Mouse (Mus musculus): ENCODE measurements around the gene Tenm2. TPM values are rescaled to one million over a fixed set of nuclear protein-coding genes. Genes with fewer than 3 reads are reported as not detected.

Tenm2 gene
- polyA plus RNA-seq, 1 experiment from 2014 or later, result 1.7 TPM

DNA sequence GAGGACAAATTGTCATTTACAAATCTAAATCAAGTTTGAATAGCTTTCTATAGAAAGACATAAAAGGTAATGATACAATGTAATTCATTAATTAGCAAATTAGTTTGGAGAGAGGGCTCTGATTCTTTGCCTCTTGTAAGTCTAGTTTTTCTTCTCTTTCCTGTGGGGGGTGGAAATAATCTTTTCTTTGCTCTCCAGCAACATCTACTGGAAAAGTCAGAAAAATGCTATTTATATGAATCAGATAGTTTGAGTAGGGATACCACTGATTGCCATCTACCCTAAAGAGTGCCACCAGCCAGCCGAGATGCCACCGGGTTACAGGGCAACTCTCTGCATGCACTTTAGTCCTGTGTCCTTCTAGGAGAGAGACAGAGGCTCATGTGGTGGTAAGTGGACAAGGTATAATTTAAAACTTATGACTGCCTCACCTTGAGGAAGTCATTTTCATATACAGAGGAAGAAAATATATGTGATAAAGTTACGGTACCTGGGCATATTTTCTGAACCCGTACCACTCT is 560.8 kb downstream of the Tenm2 start:
- WGBS, result 84% methylated on average over 4 of the region's 4 CpGs

DNA sequence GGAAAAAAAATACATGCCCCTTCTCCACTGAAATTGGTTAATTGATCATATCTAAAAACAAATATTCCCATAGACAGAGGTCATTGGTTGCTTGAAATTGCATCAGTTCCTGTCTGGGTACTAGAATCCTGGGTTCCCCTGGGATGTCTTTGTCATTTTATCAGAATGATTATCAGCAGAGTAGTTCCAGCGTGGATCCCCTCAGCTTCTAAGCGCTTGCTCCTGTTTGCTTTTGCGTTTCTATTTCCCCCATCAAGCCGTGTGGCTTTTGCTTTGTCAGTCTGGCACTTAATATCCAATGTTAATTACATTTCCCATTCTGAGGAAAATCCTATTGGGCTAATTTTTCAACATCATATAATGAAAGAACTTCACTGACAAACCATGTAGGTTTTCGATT is 561.6 kb downstream of the Tenm2 start:
- Histone ChIP-seq H3K9me3 (no peaks in the 10 kb centered on the region), H3K4me3 (no peak overlapping the region), H3K36me3 (no peaks in the 10 kb centered on the region), H3K4me1 (peaks cover 9% of the 10 kb centered on the region; the same call in 1 of the 2 replicates), H3K27me3 (ENCODE audit: insufficient read depth, poor library complexity, severe bottlenecking) (no peaks in the 10 kb centered on the region), H3K27ac (no peak overlapping the region)
- 50% methylated on average over 5 of the region's 5 CpGs for WGBS
- DNase-seq (ENCODE audit: low spot score), result no peak

More for the DNA sequence above, 560.8 kb downstream of the Tenm2 start:
- H3K36me3 ChIP-seq, result no peaks in the 10 kb centered on the region
- H3K4me3 ChIP-seq, result no peak overlapping the region
- no peak for DNase-seq (ENCODE audit: low spot score)
- no peak overlapping the region for H3K27ac ChIP-seq
- H3K9me3 ChIP-seq, result no peaks in the 10 kb centered on the region
- H3K4me1 ChIP-seq, result peaks cover 9% of the 10 kb centered on the region; the same call in 1 of the 2 replicates
- H3K27me3 ChIP-seq (ENCODE audit: insufficient read depth, poor library complexity, severe bottlenecking), result no peaks in the 10 kb centered on the region

DNA sequence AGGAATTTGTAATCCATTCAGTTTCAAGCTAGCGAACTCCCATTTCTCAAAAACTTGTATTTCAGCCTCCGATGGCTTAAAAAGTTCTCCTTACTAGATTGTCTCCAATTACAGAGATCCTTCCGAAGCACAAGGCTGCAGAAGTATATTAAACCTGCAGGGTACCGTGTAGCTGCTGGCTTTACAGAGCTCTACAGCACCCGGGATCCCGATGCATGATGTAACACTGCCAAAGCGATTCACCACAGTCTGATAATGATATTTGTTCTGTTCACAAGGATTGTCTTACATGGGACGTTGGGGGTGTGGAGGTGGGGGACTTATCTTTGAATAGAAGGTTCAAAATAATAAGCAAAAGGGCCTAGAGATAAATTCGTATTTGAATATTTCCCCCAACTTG is 564.6 kb downstream of the Tenm2 start:
- Histone ChIP-seq H3K27me3 (ENCODE audit: insufficient read depth, poor library complexity, severe bottlenecking) (no peaks in the 10 kb centered on the region), H3K4me1 (peaks cover 6% of the 10 kb centered on the region; the same call in 1 of the 2 replicates), H3K36me3 (no peaks in the 10 kb centered on the region), H3K9me3 (no peaks in the 10 kb centered on the region), H3K27ac (no peak overlapping the region), H3K4me3 (no peak overlapping the region)
- no peak for DNase-seq (ENCODE audit: low spot score)
- 85% methylated on average over 9 of the region's 9 CpGs for WGBS

DNA sequence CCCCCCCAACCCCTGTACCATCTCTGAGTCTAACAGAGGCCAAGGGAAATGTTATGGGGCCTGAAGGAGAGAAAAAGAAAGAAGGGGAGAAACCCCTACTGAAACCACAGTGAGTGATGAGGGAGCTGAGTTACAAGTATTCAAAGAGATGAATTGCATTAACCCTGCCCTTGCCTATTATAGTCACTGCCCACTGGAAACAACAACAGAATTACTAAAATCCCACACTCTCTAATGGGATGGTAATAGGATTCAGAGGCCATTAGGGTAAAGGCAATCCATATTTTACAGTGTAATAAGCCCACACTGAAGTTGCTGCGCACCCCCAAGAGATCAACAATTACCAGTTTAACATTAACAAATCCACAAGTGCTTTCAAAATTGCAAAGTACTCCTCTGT is 571.7 kb downstream of the Tenm2 start:
- DNase-seq (ENCODE audit: low spot score), result no peak
- Histone ChIP-seq H3K9me3 (no peaks in the 10 kb centered on the region), H3K4me3 (no peak overlapping the region), H3K4me1 (peaks cover 11% of the 10 kb centered on the region), H3K27ac (no peak overlapping the region), H3K36me3 (no peaks in the 10 kb centered on the region), H3K27me3 (ENCODE audit: insufficient read depth, poor library complexity, severe bottlenecking) (no peaks in the 10 kb centered on the region)
- 91% methylated on average over 1 of the region's 1 CpGs for WGBS

DNA sequence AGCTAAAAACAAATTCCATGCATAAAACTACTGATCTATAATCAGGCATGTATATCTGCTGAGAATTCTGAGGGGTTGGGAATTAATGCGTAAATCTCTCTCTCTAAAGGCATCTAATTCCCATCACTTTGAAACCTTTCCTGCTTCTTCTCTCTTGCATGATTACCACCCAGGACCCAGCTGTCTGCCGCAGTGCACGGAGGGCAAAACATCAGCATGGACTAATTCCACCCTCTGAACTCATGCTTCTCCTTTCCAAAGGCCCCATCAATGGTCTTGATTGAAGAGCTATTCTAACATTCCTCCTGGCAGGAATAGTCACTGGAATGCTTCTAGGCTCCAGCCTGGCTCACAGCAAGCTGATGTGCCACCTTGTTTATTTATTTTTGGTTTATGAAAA is 572.2 kb downstream of the Tenm2 start:
- H3K4me1 ChIP-seq, result peaks cover 11% of the 10 kb centered on the region
- 67% methylated on average over 3 of the region's 3 CpGs for WGBS
- no peaks in the 10 kb centered on the region for H3K36me3 ChIP-seq
- H3K27me3 ChIP-seq (ENCODE audit: insufficient read depth, poor library complexity, severe bottlenecking), result no peaks in the 10 kb centered on the region
- H3K9me3 ChIP-seq, result no peaks in the 10 kb centered on the region
- no peak overlapping the region for H3K27ac ChIP-seq
- DNase-seq (ENCODE audit: low spot score), result no peak
- no peak overlapping the region for H3K4me3 ChIP-seq

DNA sequence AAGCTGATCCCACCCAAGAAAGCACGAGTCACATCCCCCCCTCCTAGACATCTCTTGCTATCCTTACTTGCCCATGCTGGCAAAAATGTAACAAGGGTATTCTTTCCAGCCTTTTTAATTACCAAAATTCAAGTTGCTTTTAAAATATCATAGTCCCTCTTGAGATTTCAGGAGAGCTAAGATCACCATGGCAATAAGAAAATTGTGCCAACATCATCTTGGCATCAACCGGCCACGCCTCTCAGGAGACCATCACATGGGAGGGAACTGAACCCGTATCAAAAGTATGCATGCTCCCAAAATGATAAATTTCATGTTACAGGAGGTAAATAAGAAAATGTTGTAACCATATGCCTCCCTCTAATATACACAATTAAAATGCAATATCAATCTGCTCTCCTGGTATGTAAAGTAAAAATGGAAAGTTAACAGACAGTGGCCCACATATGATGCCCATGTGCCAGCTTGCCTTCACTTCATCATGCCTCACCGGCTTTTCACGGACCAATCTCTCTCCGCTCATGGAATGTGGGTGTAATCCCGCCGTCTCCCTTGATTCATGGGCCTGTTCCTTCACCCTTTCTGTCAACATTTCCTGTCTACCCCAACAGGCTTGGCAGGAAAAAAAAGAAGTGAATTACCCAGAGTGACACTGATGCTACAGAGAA is 582.0 kb downstream of the Tenm2 start:
- H3K9me3 ChIP-seq, result no peaks in the 10 kb centered on the region
- DNase-seq (ENCODE audit: low spot score), result no peak
- WGBS, result 86% methylated on average over 9 of the region's 9 CpGs
- no peaks in the 10 kb centered on the region for H3K36me3 ChIP-seq
- H3K27me3 ChIP-seq (ENCODE audit: insufficient read depth, poor library complexity, severe bottlenecking), result no peaks in the 10 kb centered on the region
- no peak overlapping the region for H3K4me3 ChIP-seq
- peaks cover 18% of the 10 kb centered on the region for H3K4me1 ChIP-seq
- H3K27ac ChIP-seq, result no peak overlapping the region

DNA sequence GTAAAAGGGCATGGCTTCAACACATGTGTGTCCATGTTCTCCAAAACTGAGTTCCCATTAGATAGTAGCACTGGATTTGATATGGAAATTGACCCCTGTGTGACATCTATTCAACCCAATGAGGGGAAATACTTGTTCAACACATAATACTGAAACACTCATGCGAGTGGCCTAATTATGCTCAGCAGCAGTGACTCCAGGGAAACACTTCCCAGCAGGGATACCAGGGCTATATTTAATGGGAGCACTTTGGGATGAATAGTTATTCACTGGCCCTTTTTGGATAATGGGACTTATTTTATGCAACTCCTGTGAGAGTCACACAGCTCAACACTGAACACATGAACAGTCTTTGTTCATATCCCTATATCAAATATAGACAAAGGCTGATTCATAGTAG is 588.6 kb downstream of the Tenm2 start:
- no peaks in the 10 kb centered on the region for H3K9me3 ChIP-seq
- 85% methylated on average over 1 of the region's 1 CpGs for WGBS
- H3K4me3 ChIP-seq, result no peak overlapping the region
- H3K4me1 ChIP-seq, result peaks cover 9% of the 10 kb centered on the region
- H3K27me3 ChIP-seq (ENCODE audit: insufficient read depth, poor library complexity, severe bottlenecking), result no peaks in the 10 kb centered on the region
- H3K27ac ChIP-seq, result no peak overlapping the region
- DNase-seq (ENCODE audit: low spot score), result no peak
- H3K36me3 ChIP-seq, result no peaks in the 10 kb centered on the region

DNA sequence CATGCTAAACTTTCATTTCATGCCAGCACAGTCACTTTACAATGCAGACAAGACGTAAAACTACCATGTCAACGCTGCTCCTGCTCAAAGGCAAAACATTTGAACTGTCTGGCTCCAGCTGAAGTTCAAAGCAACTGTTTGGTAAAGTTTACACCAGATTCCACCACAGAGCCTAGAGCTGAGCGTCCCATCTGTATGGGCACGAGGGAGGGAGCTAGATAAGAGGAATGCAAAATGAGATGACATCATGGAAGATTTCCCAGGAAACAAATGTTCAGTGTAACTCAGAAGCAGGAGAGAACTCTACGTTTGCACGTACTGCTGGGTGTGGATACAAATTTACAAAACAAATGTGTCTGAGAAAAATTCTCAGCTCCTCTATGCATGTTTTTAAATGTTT is 600.7 kb downstream of the Tenm2 start:
- Histone ChIP-seq H3K27me3 (ENCODE audit: insufficient read depth, poor library complexity, severe bottlenecking) (no peaks in the 10 kb centered on the region), H3K36me3 (no peaks in the 10 kb centered on the region), H3K27ac (peak overlapping the region; percentile 69; the same call in 1 of the 2 replicates), H3K4me1 (peaks cover 8% of the 10 kb centered on the region), H3K4me3 (peak overlapping the region; percentile 25), H3K9me3 (no peaks in the 10 kb centered on the region)
- WGBS, result 22% methylated on average over 6 of the region's 6 CpGs
- DNase-seq (ENCODE audit: low spot score), result no peak

DNA sequence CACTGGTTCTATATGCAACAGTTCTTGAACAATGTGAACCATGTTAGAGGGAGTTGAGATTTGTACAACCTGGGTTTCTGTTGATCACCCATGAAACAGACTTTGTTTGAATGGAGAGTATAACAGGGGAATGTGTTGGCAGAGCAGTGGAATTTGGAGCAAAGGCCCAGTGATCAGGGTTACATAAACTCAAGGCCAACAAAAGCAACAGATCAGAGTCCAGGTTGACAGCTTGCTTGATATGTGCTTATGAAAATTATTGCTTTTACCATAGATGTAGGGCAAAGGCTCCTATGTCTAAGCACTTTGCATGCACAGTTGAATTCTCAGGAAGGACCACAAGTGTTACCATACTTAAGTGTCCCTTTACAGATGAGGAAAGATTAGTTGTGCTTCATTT is 603.6 kb downstream of the Tenm2 start:
- H3K27ac ChIP-seq, result no peak overlapping the region
- H3K36me3 ChIP-seq, result no peaks in the 10 kb centered on the region
- H3K4me3 ChIP-seq, result no peak overlapping the region
- H3K27me3 ChIP-seq (ENCODE audit: insufficient read depth, poor library complexity, severe bottlenecking), result no peaks in the 10 kb centered on the region
- peaks cover 8% of the 10 kb centered on the region for H3K4me1 ChIP-seq
- no peaks in the 10 kb centered on the region for H3K9me3 ChIP-seq
- no peak for DNase-seq (ENCODE audit: low spot score)

DNA sequence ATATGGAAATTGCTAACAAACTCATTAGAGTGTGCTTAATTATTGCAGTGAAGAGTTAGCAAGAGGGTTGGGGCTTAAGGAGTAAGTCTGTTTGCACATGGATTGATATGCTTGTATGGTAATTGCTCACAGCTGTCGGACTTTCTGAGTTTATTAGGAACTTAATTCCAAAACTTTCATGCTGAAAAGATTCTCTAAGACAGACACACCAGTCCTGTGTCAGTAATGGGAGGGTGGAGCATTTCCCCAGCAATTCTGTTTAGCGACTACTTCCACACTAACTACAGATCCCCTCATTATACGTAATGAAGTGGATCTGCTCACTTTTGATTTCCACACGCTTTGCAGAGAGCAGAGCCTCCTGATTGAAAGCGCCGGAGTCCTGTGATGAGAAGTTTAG is 622.0 kb downstream of the Tenm2 start:
- Histone ChIP-seq H3K4me1 (no peaks in the 10 kb centered on the region), H3K9me3 (no peaks in the 10 kb centered on the region), H3K36me3 (no peaks in the 10 kb centered on the region), H3K4me3 (no peak overlapping the region), H3K27ac (no peak overlapping the region), H3K27me3 (ENCODE audit: insufficient read depth, poor library complexity, severe bottlenecking) (no peaks in the 10 kb centered on the region)
- no peak for DNase-seq (ENCODE audit: low spot score)
- 88% methylated on average over 6 of the region's 6 CpGs for WGBS

DNA sequence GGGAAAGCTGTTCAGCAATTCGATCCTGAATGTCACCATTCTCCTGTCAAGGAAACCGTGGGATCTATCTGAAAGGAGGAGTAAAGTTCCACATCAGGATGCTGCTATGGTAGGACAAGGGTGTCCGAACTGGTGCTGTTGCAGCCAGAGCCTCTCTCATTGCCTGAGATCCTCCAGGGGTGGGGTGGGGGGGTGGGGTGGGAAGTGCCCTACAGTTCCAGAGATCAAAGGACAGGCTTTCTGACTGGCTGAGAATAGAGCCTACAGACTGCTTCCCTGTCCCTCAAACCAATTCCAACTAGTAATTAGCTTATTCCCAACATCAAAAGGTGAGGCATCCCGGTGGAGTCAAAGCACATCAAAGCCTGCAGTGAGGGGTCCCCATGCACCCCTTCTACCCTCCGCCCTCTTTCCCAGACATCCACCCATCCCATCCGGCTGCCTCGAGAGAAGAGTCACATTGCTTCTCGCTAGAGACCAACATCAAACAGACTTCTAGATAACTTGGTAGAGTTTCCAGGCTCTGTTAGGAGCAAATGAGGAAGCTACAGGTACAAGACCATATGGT is 630.9 kb downstream of the Tenm2 start:
- H3K4me1 ChIP-seq, result no peaks in the 10 kb centered on the region

DNA sequence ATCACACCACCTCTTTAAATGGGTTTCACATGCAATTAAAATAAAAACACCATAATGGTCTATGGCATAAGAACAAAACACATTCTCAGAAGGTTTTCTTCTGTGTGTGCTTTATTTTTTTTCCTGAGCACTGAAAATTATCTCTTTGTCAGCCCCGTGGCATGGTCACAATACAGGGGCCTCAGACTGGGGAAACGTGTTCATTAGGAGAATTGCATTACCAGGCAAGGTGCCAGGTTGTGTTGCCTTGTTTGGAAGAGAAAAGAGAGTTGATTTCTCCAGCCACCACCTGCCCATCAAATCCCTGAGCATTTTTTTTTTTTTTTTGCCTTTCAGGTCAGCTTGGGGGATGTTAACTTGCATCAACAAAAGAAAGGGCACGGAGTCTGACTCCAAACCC is 631.5 kb downstream of the Tenm2 start:
- Histone ChIP-seq H3K4me3 (no peak overlapping the region), H3K36me3 (no peaks in the 10 kb centered on the region), H3K4me1 (no peaks in the 10 kb centered on the region), H3K27ac (no peak overlapping the region), H3K9me3 (no peaks in the 10 kb centered on the region), H3K27me3 (ENCODE audit: insufficient read depth, poor library complexity, severe bottlenecking) (no peaks in the 10 kb centered on the region)
- DNase-seq (ENCODE audit: low spot score), result no peak
- 59% methylated on average over 3 of the region's 3 CpGs for WGBS

More for the DNA sequence above, 630.9 kb downstream of the Tenm2 start:
- DNase-seq (ENCODE audit: low spot score), result no peak
- Histone ChIP-seq H3K9me3 (no peaks in the 10 kb centered on the region), H3K4me3 (no peak overlapping the region), H3K36me3 (no peaks in the 10 kb centered on the region), H3K27ac (no peak overlapping the region), H3K27me3 (ENCODE audit: insufficient read depth, poor library complexity, severe bottlenecking) (no peaks in the 10 kb centered on the region)
- 33% methylated on average over 8 of the region's 8 CpGs for WGBS

DNA sequence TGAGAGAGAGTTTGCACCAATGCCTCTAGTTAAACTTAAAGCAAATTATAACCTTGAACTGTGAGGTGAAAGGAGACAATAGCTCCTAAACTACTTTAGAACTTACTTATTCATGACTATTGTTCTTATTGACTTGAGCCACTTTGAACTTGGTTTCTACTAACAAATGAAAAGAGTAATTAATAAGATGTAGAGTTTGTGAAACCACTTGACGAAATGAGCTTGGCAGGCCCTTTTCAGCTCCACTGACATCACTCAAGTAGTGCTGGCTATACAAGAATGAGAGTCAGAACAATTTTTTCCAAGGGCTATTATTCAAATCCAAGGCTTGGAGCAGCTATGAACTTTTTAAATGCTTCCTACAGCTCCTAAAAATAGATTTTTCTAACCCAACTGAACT is 643.3 kb downstream of the Tenm2 start:
- 88% methylated on average over 1 of the region's 1 CpGs for WGBS
- Histone ChIP-seq H3K36me3 (no peaks in the 10 kb centered on the region), H3K4me1 (peaks cover 3% of the 10 kb centered on the region; the same call in 1 of the 2 replicates), H3K4me3 (no peak overlapping the region), H3K9me3 (no peaks in the 10 kb centered on the region), H3K27ac (no peak overlapping the region), H3K27me3 (ENCODE audit: insufficient read depth, poor library complexity, severe bottlenecking) (no peaks in the 10 kb centered on the region)
- no peak for DNase-seq (ENCODE audit: low spot score)
